Mouse (Mus musculus) lung, adult 2 months (tissue): ENCODE measurements at regions not wholly inside any gene's neighbourhood (a gene's known extent, or its start where the extent isn't known, plus 50 kb on each side); places are given as distances from the start of the nearest gene placed in this dataset.
A peak's percentile ranks its signal among the peaks of the same experiment; 100 is the strongest.

Experiments
- DNase-seq: peaks from one replicate; pipeline ENCODE4 v3.0.0; 2022
- H3K4me1 ChIP-seq: fragments of 200-500 bp; 2 replicates; pipeline ENCODE4 v1.6.1; 2011; ENCODE audit warnings: low read length; ENCODE audit not compliant: control insufficient read depth, insufficient read depth
- H3K4me3 ChIP-seq: fragments of 200-500 bp; replicated peaks from 2 replicates; pipeline ENCODE3; 2011; ENCODE audit warnings: low read depth, mild to moderate bottlenecking, control low read depth, low read length; ENCODE audit errors: extremely low read depth
- CTCF ChIP-seq: fragments of 200-500 bp; IDR thresholded peaks from 2 replicates; pipeline ENCODE4 v1.5.1; 2011; ENCODE audit warnings: mild to moderate bottlenecking, low read length, control low read depth; ENCODE audit not compliant: insufficient read depth
- POLR2A ChIP-seq: fragments of 200-500 bp; IDR thresholded peaks from 2 replicates; pipeline ENCODE4 v1.6.1; 2011; ENCODE audit warnings: low read depth, mild to moderate bottlenecking, control low read depth, low read length, borderline replicate concordance; ENCODE audit errors: extremely low read depth
- WGBS: fragments of 180-500 bp; shearing (Covaris S2); methylation state at CpG from one replicate; pipeline ENCODE4 v1.1.7; 2018; 5-methylcytosine and 5-hydroxymethylcytosine counted together

GRCm38 (mm10) chr5:47426467-47426866 lies 556.5 kb upstream of the Slit2 start:
- 61% methylated on average over 6 of the region's 6 CpGs for WGBS
- H3K4me3 ChIP-seq: no peak overlapping the region
- H3K4me1 ChIP-seq: no peaks in the 10 kb centered on the region
- DNase-seq: no peak
- no peak for TF ChIP-seq CTCF

DNA sequence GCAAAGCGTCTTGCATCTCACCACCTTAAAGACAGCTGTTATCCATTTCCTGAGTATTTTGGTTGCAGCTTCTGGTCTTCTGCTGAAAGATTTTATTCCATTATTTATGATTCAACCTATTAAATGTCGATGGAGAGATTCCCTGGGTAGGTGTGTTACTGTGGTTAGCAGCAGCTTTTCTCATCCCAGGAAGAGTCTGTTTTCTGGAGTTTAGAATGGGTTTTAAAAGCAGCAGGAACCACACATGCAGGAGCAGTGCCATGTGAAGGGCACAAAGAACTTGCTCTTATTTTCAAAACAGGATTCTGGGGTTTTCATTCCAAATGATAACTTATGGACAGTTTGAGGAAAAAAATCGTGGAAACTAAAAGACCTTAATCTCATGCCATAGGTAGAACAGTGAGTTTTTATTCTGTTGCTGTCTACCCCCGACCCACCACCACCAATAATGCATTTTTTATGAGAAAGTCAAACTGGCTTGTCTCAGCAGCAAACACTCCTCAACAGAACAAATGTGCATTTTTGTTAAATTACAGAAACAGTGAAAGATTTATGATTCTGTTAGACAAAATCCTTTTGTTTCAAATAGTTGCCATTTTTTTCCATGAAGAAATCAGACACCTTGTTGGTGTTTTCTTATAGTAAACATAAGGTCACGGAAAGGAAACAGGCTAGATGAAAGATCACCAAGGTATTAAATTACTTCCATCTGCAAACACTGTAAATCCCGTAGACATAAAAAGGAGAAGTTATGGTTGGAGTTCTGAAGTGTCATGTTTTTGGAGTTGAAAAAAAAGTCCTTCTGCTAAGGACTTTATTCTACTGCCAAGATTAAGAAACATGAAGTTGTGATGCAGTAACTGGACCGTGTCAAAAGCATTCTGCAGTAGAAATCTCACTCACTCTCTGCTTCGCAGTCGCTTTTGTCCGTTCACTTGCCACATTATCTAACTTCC lies 553.4 kb upstream of the Slit2 start:
- TF ChIP-seq POLR2A (no peak), CTCF (no peak)
- WGBS: 51% methylated on average over 10 of the region's 10 CpGs
- H3K4me1 ChIP-seq: no peaks in the 10 kb centered on the region
- DNase-seq: no peak
- no peak overlapping the region for H3K4me3 ChIP-seq

DNA sequence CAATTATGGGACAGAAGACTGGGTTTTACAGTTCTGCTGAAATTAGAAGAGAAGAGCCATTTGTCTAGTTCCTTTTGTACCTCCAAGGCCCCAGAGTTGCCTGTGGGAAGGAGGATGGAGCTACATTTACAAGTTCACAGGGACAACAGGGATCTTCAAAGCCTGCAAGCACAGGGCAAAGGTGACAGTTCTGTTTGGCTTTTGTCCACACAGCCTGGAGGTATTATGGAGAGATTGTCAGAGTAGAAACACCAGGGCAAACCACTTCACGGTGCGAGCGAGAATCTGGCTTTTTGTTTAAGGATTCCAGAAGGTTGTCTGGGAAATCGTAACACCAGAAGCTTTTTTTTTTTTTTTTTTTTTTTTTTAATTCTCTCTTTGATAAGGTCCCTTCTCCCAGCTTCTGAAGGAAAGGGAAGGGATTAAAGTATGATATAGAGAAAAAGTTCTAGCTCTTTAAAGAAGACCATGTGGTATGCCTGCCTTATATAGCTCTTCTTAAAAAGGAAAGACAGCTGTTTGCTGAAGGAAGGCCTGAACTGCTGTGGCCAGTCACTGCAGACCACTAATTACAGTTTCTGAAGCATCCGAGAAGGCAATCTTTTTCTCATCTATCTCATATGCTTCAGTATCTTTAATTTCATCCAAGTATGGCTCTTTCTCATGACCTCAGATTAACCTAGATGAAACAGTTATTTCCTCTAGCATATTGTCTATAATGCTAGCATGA lies 551.2 kb upstream of the Slit2 start:
- TF ChIP-seq CTCF: no peak
- no peak for TF ChIP-seq POLR2A
- H3K4me1 ChIP-seq: no peaks in the 10 kb centered on the region
- WGBS: 63% methylated on average over 5 of the region's 5 CpGs
- H3K4me3 ChIP-seq: no peak overlapping the region
- DNase-seq: no peak

- H3K4me3 ChIP-seq: no peak overlapping the region
- no peak for DNase-seq
Measured at GRCm38 (mm10) chr5:47436455-47436854, 546.5 kb upstream of the Slit2 start.

DNA sequence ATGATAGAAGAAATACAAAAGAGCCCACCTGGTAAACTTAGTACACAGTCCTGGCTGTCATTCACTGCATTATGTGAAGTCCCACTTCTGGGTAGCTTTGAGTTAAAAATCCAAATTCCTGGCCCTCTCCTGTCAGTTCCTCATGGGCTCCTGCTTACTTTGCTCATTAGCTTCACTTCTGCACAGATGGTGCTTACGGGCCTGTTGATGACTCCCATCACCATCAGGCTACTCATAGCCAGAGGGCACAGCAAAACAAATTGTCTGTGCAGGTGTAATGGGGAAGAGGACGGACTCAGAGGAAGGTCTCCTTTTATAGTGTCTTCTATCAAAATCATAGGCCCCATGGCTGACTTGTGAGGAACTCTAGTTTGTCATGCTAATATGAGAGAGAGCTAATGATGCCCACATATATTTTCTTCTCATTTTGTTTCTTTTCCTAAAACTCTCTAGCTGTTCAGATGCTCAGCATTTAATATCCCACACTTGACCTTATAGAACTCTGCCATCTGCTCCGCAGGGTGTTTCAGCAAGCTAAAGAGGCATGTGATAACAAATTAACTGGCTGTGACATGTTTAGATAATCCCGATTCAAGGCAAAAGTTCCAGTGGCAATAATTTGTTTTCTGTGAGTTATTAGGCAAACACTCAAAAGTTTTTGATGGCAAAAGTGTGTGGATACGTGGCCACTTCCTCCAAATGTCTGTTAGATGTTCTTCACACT lies 536.5 kb upstream of the Slit2 start:
- 53% methylated on average over 5 of the region's 5 CpGs for WGBS
- no peaks in the 10 kb centered on the region for H3K4me1 ChIP-seq
- no peak overlapping the region for H3K4me3 ChIP-seq
- DNase-seq: no peak
- TF ChIP-seq POLR2A: no peak
- TF ChIP-seq CTCF: no peak

More at GRCm38 (mm10) chr5:47436455-47436854, 546.5 kb upstream of the Slit2 start:
- WGBS: 56% methylated on average over 3 of the region's 3 CpGs
- TF ChIP-seq CTCF (no peak), POLR2A (no peak)
- no peaks in the 10 kb centered on the region for H3K4me1 ChIP-seq

GRCm38 (mm10) chr5:47464848-47465247 lies 518.1 kb upstream of the Slit2 start:
- no peak for DNase-seq
- H3K4me3 ChIP-seq: no peak overlapping the region
- no peaks in the 10 kb centered on the region for H3K4me1 ChIP-seq
- TF ChIP-seq POLR2A (no peak), CTCF (no peak)
- WGBS: 76% methylated on average over 4 of the region's 4 CpGs

GRCm38 (mm10) chr5:47469394-47469793 lies 513.5 kb upstream of the Slit2 start:
- 47% methylated on average over 5 of the region's 5 CpGs for WGBS
- DNase-seq: peak; percentile 4

GRCm38 (mm10) chr5:47472027-47472825 lies 510.7 kb upstream of the Slit2 start:
- TF ChIP-seq POLR2A: no peak
- TF ChIP-seq CTCF: no peak
- DNase-seq: peak; percentile 3
- H3K4me3 ChIP-seq: no peak overlapping the region
- H3K4me1 ChIP-seq: peaks cover 4% of the 10 kb centered on the region; the same call in 1 of the 2 replicates
- 26% methylated on average over 7 of the region's 7 CpGs for WGBS

More at GRCm38 (mm10) chr5:47469394-47469793, 513.5 kb upstream of the Slit2 start:
- no peak overlapping the region for H3K4me3 ChIP-seq
- H3K4me1 ChIP-seq: peaks cover 4% of the 10 kb centered on the region; the same call in 1 of the 2 replicates
- no peak for TF ChIP-seq POLR2A
- TF ChIP-seq CTCF: no peak
